Mouse (Mus musculus): ENCODE measurements at regions not wholly inside any gene's neighbourhood (a gene's known extent, or its start where the extent isn't known, plus 50 kb on each side); places are given as distances from the start of the nearest gene placed in this dataset.

DNA sequence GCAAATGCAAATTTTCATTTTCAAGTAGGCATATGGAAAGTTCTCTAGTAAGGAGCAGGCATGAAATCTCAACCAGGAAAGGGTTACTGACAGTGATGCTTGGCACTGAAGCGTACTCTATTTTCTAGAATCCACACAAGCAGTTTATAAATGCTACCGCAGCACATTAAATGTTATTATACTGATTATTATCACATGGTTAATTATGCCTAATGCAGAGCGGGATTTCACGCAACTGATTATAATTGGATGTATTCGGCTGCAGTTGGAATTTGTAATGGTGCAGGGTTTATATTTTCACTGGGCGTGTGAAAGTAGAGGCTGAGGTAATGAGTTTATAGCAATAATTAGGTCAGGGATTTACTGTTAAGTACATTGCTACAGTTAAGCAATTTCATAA lies 221.4 kb downstream of the Gm11077 start:
- Histone ChIP-seq H3K9ac (replicated peaks; ENCODE audit: low read length, poor library complexity, severe bottlenecking) (no peak overlapping the region), H3K27me3 (ENCODE audit: insufficient read depth, low read length) (no peaks in the 10 kb centered on the region), H3K27ac (ENCODE audit: low read depth, low read length) (no peak overlapping the region), H3K36me3 (ENCODE audit: insufficient read depth, low read length) (no peaks in the 10 kb centered on the region), H3K4me3 (ENCODE audit: low read depth, low read length) (no peak overlapping the region), H3K4me2 (ENCODE audit: low read depth, low read length, poor library complexity, severe bottlenecking) (no peak overlapping the region), H3K9me3 (ENCODE audit: low read length) (no peaks in the 10 kb centered on the region), H3K4me1 (ENCODE audit: insufficient read depth, low read length) (no peaks in the 10 kb centered on the region; the same call in 1 of the 2 replicates)
- TF ChIP-seq CTCF (IDR thresholded peaks at IDR 0.05): no peak
- WGBS: 51% methylated on average over 6 of the region's 6 CpGs
- no peak for ATAC-seq (ENCODE audit: low FRiP score)
- DNase-seq (ENCODE audit: low spot score): peak; percentile 11

DNA sequence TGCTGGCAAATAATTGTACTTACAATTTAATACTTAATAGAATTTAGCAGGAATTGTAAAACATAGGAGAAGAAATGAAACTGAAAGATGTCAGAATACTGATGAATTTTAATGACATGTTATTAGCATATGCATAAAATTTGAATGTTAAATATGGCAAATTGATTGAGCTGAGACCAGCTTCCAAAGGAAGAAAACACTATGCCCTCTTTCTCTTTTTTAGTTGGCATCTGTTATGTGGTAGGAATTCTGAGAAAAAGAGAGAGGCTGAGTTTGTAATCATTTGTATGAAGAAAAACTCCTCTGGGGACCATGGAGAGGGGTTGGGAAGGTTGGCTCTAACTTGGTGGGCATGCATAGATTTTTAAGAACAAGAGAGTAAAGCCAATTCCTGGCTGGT lies 224.2 kb downstream of the Gm11077 start:
- Histone ChIP-seq H3K9me3 (ENCODE audit: low read length) (no peaks in the 10 kb centered on the region), H3K27me3 (ENCODE audit: insufficient read depth, low read length) (no peaks in the 10 kb centered on the region), H3K4me1 (ENCODE audit: insufficient read depth, low read length) (no peaks in the 10 kb centered on the region; the same call in 1 of the 2 replicates), H3K4me3 (ENCODE audit: low read depth, low read length) (no peak overlapping the region), H3K27ac (ENCODE audit: low read depth, low read length) (no peak overlapping the region), H3K36me3 (ENCODE audit: insufficient read depth, low read length) (no peaks in the 10 kb centered on the region), H3K9ac (replicated peaks; ENCODE audit: low read length, poor library complexity, severe bottlenecking) (no peak overlapping the region), H3K4me2 (ENCODE audit: low read depth, low read length, poor library complexity, severe bottlenecking) (no peak overlapping the region)
- DNase-seq (ENCODE audit: low spot score): peak; percentile 27
- no peak for ATAC-seq (ENCODE audit: low FRiP score)
- TF ChIP-seq CTCF (IDR thresholded peaks at IDR 0.05): no peak

GRCm38 (mm10) chr6:140953721-140954120 lies 224.6 kb downstream of the Gm11077 start:
- no peak for TF ChIP-seq CTCF (IDR thresholded peaks at IDR 0.05)
- ATAC-seq (ENCODE audit: low FRiP score) (no peak), DNase-seq (ENCODE audit: low spot score) (no peak)
- no peaks in the 10 kb centered on the region for H3K9me3 ChIP-seq (ENCODE audit: low read length)
- H3K4me3 ChIP-seq (ENCODE audit: low read depth, low read length): no peak overlapping the region
- 85% methylated on average over 1 of the region's 1 CpGs for whole genome bisulfite sequencing
- H3K36me3 ChIP-seq (ENCODE audit: insufficient read depth, low read length): no peaks in the 10 kb centered on the region
- no peaks in the 10 kb centered on the region; the same call in 1 of the 2 replicates for H3K4me1 ChIP-seq (ENCODE audit: insufficient read depth, low read length)
- no peak overlapping the region for H3K27ac ChIP-seq (ENCODE audit: low read depth, low read length)
- no peak overlapping the region for H3K9ac ChIP-seq (replicated peaks; ENCODE audit: low read length, poor library complexity, severe bottlenecking)
- no peak overlapping the region for H3K4me2 ChIP-seq (ENCODE audit: low read depth, low read length, poor library complexity, severe bottlenecking)
- H3K27me3 ChIP-seq (ENCODE audit: insufficient read depth, low read length): no peaks in the 10 kb centered on the region

GRCm38 (mm10) chr6:140955751-140956521 lies 226.9 kb downstream of the Gm11077 start:
- Histone ChIP-seq H3K9ac (replicated peaks; ENCODE audit: low read length, poor library complexity, severe bottlenecking) (no peak overlapping the region), H3K36me3 (ENCODE audit: insufficient read depth, low read length) (no peaks in the 10 kb centered on the region), H3K27me3 (ENCODE audit: insufficient read depth, low read length) (no peaks in the 10 kb centered on the region), H3K9me3 (ENCODE audit: low read length) (no peaks in the 10 kb centered on the region), H3K4me1 (ENCODE audit: insufficient read depth, low read length) (no peaks in the 10 kb centered on the region; the same call in 1 of the 2 replicates), H3K27ac (ENCODE audit: low read depth, low read length) (no peak overlapping the region), H3K4me3 (ENCODE audit: low read depth, low read length) (no peak overlapping the region), H3K4me2 (ENCODE audit: low read depth, low read length, poor library complexity, severe bottlenecking) (no peak overlapping the region)
- WGBS: 41% methylated on average over 13 of the region's 13 CpGs
- DNase-seq (ENCODE audit: low spot score) (peak; percentile 23), ATAC-seq (ENCODE audit: low FRiP score) (0 out of 2 replicates have a peak, but pooled peaks have one; percentile 31)
- TF ChIP-seq CTCF (IDR thresholded peaks at IDR 0.05): no peak

DNA sequence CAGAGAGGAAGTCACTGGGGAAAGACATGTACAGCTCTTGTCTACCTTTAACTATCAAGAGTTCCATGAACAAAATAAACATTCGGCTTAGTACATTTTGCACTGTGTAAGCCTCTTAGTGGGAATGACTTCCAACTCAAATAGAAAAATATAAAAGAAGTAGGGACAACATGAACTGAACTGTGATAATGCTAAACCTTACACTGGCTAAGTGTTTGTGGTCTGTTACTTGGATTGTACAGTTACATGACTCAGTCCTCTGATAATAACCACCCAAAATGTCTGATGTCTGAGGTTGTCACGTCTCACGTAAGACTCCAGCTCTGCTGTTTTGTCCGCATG lies 227.4 kb downstream of the Gm11077 start:
- no peak overlapping the region for H3K4me3 ChIP-seq (ENCODE audit: low read depth, low read length)
- no peaks in the 10 kb centered on the region for H3K9me3 ChIP-seq (ENCODE audit: low read length)
- no peak overlapping the region for H3K9ac ChIP-seq (replicated peaks; ENCODE audit: low read length, poor library complexity, severe bottlenecking)
- no peak for ATAC-seq (ENCODE audit: low FRiP score)
- no peaks in the 10 kb centered on the region for H3K36me3 ChIP-seq (ENCODE audit: insufficient read depth, low read length)
- H3K27me3 ChIP-seq (ENCODE audit: insufficient read depth, low read length): no peaks in the 10 kb centered on the region
- no peak overlapping the region for H3K4me2 ChIP-seq (ENCODE audit: low read depth, low read length, poor library complexity, severe bottlenecking)
- DNase-seq (ENCODE audit: low spot score): no peak
- no peaks in the 10 kb centered on the region; the same call in 1 of the 2 replicates for H3K4me1 ChIP-seq (ENCODE audit: insufficient read depth, low read length)
- no peak overlapping the region for H3K27ac ChIP-seq (ENCODE audit: low read depth, low read length)
- WGBS: 87% methylated on average over 4 of the region's 4 CpGs
- TF ChIP-seq CTCF (IDR thresholded peaks at IDR 0.05): no peak

- Histone ChIP-seq H3K4me2 (ENCODE audit: low read depth, low read length, poor library complexity, severe bottlenecking) (peak overlapping the region; percentile 26), H3K36me3 (ENCODE audit: insufficient read depth, low read length) (no peaks in the 10 kb centered on the region), H3K27me3 (ENCODE audit: insufficient read depth, low read length) (no peaks in the 10 kb centered on the region), H3K4me3 (ENCODE audit: low read depth, low read length) (no peak overlapping the region; the same call in 1 of the 2 replicates), H3K4me1 (ENCODE audit: insufficient read depth, low read length) (no peaks in the 10 kb centered on the region; the same call in 1 of the 2 replicates), H3K9ac (replicated peaks; ENCODE audit: low read length, poor library complexity, severe bottlenecking) (no peak overlapping the region), H3K27ac (ENCODE audit: low read depth, low read length) (no peak overlapping the region), H3K9me3 (ENCODE audit: low read length) (no peaks in the 10 kb centered on the region)
- ATAC-seq (ENCODE audit: low FRiP score): peak; percentile 33; the same call in 1 of the 2 replicates
- WGBS: 20% methylated on average over 11 of the region's 11 CpGs
- peak; percentile 55 for DNase-seq (ENCODE audit: low spot score)
- TF ChIP-seq CTCF (IDR thresholded peaks at IDR 0.05): no peak
These were observed 232.9 kb downstream of the Gm11077 start for GRCm38 (mm10) chr6:140961987-140962386.

Data from midbrain, postnatal 0 days (tissue).